Comparison of ENCODE assay signal across 10 mouse cellular contexts in the genomic region with DNA sequence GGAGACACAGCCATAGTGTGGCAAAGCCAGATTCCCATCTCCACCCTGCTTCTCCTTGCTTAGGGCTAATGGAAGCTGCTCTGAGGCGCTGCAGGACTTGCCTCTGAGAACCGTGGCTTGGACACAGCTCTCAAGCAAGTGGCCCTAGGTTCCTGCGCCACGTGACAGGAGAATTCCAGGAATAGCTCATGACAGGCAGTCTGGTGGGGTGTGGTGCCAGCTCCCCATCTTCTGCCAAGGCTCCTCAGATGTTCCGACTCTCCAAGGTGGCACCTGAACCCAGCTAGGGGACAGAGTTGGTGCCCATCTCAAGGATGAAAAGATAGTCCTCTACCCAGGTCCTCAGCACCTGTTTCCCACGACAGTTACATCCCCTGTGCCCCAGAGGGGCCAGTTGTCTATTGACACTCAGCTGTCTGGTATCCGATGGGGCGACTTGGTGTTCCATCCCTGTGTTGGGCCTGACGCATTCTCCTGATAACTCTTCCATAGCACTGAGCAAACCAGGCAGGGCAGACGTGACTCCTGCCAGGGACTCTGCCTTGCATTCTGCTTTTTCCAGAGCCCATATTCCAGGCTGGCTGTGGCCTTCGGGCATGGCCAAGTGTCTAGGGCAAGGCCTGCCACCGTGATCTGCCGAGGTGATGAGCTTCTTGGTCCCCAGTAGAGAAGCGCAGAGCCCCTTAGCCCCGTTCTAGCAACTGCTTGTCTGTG. TPM values are rescaled to one million over a fixed set of nuclear protein-coding genes. Genes with fewer than 3 reads are reported as not detected.
DNase-seq lines count a peak whose midpoint lies in the region; ATAC-seq lines count a peak whose summit lies in the region.
"Had no signal": no experiment of that assay in that cellular context is flagged by ENCODE, and none has a peak within 500 bp of the region (broad histone marks: within the 10 kb centered on the region; RNA-seq: fewer than 3 reads in every experiment).

No protein-coding gene starts in this region.

- peak overlapping the region; percentile 87 for H3K27ac ChIP-seq in intestine, embryonic 16.5 days (ENCODE audit: low read length)
- H3K27ac ChIP-seq: limb, embryonic 15.5 days had no signal

- WGBS in intestine, embryonic 16.5 days = 65% methylated on average over 15 of the region's 15 CpGs

- H3K36me3 ChIP-seq in intestine, embryonic 16.5 days (ENCODE audit: control insufficient read depth, insufficient read depth, low read length) = no peaks in the 10 kb centered on the region
- H3K36me3 ChIP-seq: limb, embryonic 15.5 days had no signal

- ATAC-seq in intestine, embryonic 16.5 days = no peak; the same call in 1 of the 2 replicates
- ATAC-seq in granulocyte monocyte progenitor cell, adult 5-6 weeks (replicated peaks; ENCODE audit: poor library complexity, severe bottlenecking) = no peak
- no peak for ATAC-seq in megakaryocyte, adult 5-6 weeks (ENCODE audit: poor library complexity, severe bottlenecking)

- peak; percentile 22 for DNase-seq in kidney, postnatal 10 days
- no peak for DNase-seq in kidney, adult 8-10 months
- DNase-seq in cerebellum, adult 11-12 months = peak; percentile 92
- peak; percentile 74 to 85 for DNase-seq in gastrocnemius, adult 8-10 months (ENCODE audit: low spot score in 2 of 2)
- DNase-seq in layer of hippocampus, postnatal 25 days (ENCODE audit: extremely low spot score in 1 of 2, low spot score in 1 of 2) = no peak

- peak overlapping the region; percentile 47 for H3K9ac ChIP-seq in intestine, embryonic 16.5 days (ENCODE audit: low read depth, low read length)
- H3K9ac ChIP-seq: limb, embryonic 15.5 days had no signal

- no peaks in the 10 kb centered on the region for H3K27me3 ChIP-seq in intestine, embryonic 16.5 days (replicated peaks; ENCODE audit: control insufficient read depth, insufficient read depth, low read length)
- H3K27me3 ChIP-seq: limb, embryonic 15.5 days had no signal

- H3K4me2 ChIP-seq in intestine, embryonic 16.5 days (ENCODE audit: low read depth, low read length) = no peak overlapping the region
- H3K4me2 ChIP-seq: limb, embryonic 15.5 days had no signal

- no peaks in the 10 kb centered on the region for H3K9me3 ChIP-seq in intestine, embryonic 16.5 days (ENCODE audit: control insufficient read depth, low read length)
- H3K9me3 ChIP-seq: limb, embryonic 15.5 days had no signal

- H3K4me3 ChIP-seq in intestine, embryonic 16.5 days (ENCODE audit: low read length) = no peak overlapping the region
- H3K4me3 ChIP-seq: erythroblast, embryonic 14.5 days; limb, embryonic 15.5 days had no signal

- H3K4me1 ChIP-seq in intestine, embryonic 16.5 days (ENCODE audit: control insufficient read depth, insufficient read depth, low read length) = peaks cover 52% of the 10 kb centered on the region

RNA-seq across cellular contexts. Expression of a gene that starts 54.9 kb away (rescaled TPM):
- total RNA-seq in gastrocnemius, adult 8-10 months (2022) = 10 to 100 TPM; 21.1 to 25.9 (median 22.0) TPM
- 26.6 and 29.2 TPM in 2 replicates for polyA plus RNA-seq in intestine, embryonic 16.5 days (2015; fragmentation: Nextera tagmentation; extraction: Ambion mirVana)
- total RNA-seq in granulocyte monocyte progenitor cell, adult 5-6 weeks (2014; fragmentation: Nextera tagmentation) = 19.7 and 21.6 TPM in 2 replicates
- total RNA-seq in granulocyte monocyte progenitor cell, adult 5-6 weeks (2017) = 22.3 and 35.6 TPM in 2 replicates
- 22.8 TPM in 2 replicates for total RNA-seq in megakaryocyte, adult 5-6 weeks (2015)
- 104 TPM in 2 replicates for total RNA-seq in megakaryocyte, adult 5-6 weeks (2017)
- 10 to 100 TPM; 32.7 to 34.1 TPM for total RNA-seq in layer of hippocampus, postnatal 25 days (2021)

Comparison
In these comparisons a context has a peak if more than half of its experiments do, and no peak if none do; other contexts are left out.
1. DNase-seq: peak in kidney, postnatal 10 days (single experiment), cerebellum, adult 11-12 months (single experiment) and gastrocnemius, adult 8-10 months (2 of 2); none in kidney, adult 8-10 months (0 of 2) and layer of hippocampus, postnatal 25 days (0 of 2).